Mouse (Mus musculus) naive thymus-derived CD4-positive, alpha-beta T cell, adult 2 months (primary cell): ENCODE data around the gene Myocos.

Experiments
- DNase-seq: peaks from one replicate; pipeline ENCODE4 v3.0.0-alpha.2; 2011; ENCODE audit warnings: low read depth

Myocos gene

DNA sequence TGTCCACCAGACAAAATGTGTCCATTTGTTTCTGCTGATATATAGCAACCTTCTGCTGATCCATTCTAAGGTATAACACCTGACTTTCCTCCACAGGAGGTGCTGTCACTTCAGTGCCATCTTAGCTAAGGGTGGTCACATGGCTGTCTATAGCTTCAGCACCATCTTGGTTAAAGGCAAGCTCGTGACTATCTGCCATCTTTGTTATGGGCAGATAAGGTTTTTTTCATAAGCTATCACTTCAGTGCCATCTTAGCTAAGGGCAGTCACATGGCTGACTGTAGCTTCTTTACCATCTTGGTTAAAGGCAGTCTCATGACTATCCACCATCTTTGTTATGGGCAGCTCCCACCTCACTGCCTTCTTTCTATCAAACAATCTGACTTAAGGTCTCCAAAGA is 42.5 kb downstream of the Myocos start:
- DNase-seq, result peak; percentile 74

DNA sequence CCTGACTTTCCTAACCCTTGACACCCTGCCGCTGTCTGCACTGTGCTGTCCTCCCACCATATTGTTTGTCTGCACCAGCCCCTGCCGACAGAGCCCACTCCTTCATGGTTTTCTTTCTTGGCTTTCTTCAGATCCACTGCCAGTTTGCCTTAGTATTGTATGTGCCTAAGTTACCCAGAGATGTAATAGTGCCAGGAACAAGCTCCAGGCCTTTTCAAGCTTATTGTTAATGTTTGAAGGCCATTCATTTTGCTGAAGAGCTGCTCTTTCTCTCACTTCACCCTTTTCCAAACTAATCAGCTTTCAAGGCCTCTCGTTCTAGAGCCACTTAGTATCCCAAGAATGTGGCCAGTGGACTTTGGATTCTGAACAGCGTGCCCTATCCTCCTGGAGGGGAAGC is 46.8 kb downstream of the Myocos start:
- no peak for DNase-seq

DNA sequence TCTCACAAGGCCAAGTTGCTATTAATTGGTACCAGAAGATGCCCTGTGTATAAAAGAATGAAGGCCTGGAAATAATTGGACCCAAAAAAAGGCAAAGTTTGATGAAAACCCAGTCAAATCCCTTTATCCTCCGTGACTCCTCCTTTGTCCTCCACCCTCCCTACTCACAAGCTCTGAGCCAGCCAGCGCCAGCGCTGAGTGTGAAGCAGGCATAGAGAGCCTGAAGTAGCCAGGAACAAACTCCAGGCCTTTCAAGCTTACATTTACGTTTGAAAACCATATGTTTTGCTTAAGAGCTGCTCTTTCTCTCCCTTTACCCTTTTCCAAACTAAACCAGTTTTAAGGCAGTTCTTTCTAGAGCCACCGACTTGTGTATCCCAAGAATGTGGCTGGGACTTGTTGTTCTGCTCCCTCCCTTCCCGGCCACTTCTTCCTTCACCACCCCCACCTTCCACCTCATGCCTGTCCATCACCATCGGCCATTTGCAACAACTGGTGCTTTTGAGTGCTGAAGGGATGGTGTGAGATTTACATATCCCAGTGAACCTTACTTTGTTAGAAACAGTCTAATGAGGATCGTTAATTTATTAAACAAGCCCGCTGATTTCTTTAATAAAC is 48.3 kb downstream of the Myocos start:
- DNase-seq, result no peak

DNA sequence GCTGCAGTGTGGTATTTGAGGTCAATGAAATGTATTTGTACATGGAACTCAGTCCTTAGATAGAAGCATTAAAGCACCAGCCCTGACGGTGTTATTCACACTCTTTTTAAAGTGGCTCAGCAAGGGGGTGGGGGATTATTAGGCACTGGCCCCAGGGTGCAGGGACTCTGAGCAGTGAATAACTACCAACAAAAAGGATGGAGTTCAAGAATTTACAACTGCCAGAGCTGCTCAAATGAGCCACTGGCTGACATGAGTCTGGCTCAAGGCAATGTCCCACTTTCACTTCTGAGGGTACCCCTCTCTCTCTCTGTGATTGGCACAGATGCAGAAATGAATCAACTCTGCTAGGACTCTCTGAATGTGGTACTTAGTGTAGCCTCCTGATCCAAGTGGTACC is 49.9 kb downstream of the Myocos start:
- no peak for DNase-seq

DNA sequence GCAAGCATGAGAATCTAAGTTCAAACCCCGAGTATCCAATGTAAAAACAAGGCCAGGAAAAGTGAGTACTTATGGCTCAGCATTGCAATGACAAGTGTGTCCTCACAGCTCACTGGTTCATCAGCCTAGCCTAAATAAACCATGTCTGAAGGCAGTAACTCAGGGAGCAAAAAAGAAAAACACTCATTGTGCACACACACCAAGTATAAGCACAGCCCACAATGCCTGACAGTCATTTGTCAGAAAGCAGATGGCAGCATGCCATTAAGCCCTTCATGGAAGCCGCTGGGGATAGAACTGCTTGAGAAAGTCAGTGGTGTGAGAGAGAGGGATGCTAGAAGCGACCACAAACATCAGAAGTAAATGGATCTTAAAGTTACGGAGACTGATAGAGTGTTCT is 56.7 kb downstream of the Myocos start:
- DNase-seq, result no peak

DNA sequence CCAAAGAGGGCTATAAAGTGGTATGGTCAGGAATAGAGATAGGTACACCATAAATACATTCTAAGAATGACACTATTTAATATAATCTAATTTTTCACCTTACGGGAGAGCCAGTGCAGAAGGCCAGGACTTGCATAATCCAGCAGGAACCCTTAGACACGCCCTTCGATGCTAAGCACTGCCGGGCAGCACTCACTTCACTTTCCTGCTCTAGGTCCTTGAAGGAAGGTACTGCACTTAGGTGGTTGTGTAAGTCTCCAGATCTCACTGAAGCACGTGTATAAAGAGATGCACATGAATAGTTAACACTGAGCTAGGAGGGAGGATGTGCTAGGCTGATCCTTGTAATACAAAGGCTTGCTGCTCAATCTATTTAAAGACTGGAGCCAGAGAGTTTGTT is 58.4 kb downstream of the Myocos start:
- DNase-seq, result no peak

DNA sequence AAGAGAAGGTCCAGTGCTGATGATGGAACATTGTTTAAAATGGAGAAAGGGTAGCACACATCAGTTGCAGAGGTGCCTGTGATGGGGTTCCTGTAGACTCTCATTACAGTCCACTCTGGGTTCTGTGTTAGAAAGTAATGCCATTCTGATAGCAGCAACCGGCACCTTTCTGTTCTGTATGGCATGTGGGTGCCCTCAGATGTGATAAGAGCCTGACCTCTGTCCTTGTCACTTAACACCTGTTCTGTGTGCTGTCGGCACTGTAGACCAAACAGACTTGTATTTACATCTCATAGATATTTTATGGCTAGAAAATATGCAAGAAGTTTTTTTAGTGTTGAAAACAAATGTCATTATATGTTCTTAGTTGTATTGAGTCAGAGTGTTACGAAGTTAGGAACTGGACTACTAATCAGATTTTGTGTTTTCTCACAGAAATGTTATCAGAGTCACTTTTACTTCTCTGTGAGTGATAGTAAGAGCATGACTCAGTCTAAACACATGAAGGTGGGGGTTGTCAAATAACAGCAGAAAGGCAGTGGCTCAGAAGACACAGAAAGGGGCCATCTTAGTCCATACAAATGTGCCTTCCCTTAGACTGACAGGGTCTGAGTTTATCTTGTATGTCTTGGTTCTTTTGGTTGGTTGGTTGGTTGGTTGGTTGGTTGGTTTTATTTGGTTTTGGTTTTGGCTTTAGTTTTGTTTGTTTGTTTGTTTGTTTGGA is 60.5 kb downstream of the Myocos start:
- DNase-seq, result no peak
